ENCODE assay signal across 9 mouse cellular contexts in the genomic region with DNA sequence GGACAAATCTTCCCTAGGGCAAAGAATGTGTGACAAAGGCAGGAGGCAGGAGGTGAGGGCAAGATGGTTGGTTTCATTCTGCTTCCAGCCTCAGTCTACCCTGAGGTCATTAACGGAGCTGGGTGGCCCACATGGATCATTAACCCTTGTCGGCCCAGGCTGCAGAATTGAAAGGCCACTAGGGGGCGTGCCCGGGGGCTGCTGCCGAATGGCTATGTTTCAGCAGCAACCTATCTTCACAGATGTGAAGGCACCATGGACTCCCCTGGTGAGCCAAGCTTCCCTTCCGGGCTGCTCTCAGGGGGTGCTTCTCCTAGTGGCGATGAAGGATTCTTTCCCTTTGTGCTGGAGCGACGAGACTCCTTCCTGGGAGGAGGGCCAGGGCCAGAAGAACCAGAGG. TPM values are rescaled to one million over a fixed set of nuclear protein-coding genes. Genes with fewer than 3 reads are reported as not detected.
DNase-seq lines count a peak whose midpoint lies in the region; ATAC-seq and TF ChIP-seq lines count a peak whose summit lies in the region.
"Had no signal": no experiment of that assay in that cellular context is flagged by ENCODE, and none has a peak within 500 bp of the region (broad histone marks: within the 10 kb centered on the region; RNA-seq: fewer than 3 reads in every experiment).

No protein-coding gene starts in this region.

- 2% methylated on average over 9 of the region's 9 CpGs for WGBS in cerebellum, adult 2 months
- 7% methylated on average over 9 of the region's 9 CpGs for WGBS in liver, adult 2 months
- WGBS in liver, embryonic 11.5 days: 2% methylated on average over 9 of the region's 9 CpGs
- 3% methylated on average over 9 of the region's 9 CpGs for WGBS in limb, embryonic 10.5 days
- WGBS in stomach, postnatal 0 days: under 1% methylated on average over 8 of the region's 9 CpGs
- 3% methylated on average over 9 of the region's 9 CpGs for WGBS in midbrain, embryonic 14.5 days

- no peak overlapping the region for H3K27ac ChIP-seq in cerebellum, adult 2 months (ENCODE audit: insufficient read depth, low read length)
- H3K27ac ChIP-seq in liver, adult 2 months (replicated peaks; ENCODE audit: insufficient read depth, low read depth, low read length): no peak overlapping the region
- H3K27ac ChIP-seq in liver, embryonic 11.5 days (ENCODE audit: low read depth, low read length): no peak overlapping the region
- no peak overlapping the region for H3K27ac ChIP-seq in limb, embryonic 10.5 days
- peak overlapping the region; percentile 86 for H3K27ac ChIP-seq in stomach, postnatal 0 days (replicated peaks)
- no peak overlapping the region for H3K27ac ChIP-seq in midbrain, embryonic 14.5 days (replicated peaks; ENCODE audit: low read depth, low read length)

- ATAC-seq in liver, embryonic 11.5 days (replicated peaks; ENCODE audit: low FRiP score): no peak
- no peak for ATAC-seq in stomach, postnatal 0 days (ENCODE audit: low FRiP score, low TSS enrichment)
- no peak for ATAC-seq in midbrain, embryonic 14.5 days (ENCODE audit: low FRiP score, low TSS enrichment)

- H3K9me3 ChIP-seq in liver, embryonic 11.5 days (ENCODE audit: control insufficient read depth, low read length): no peaks in the 10 kb centered on the region
- no peaks in the 10 kb centered on the region for H3K9me3 ChIP-seq in limb, embryonic 10.5 days (replicated peaks)
- H3K9me3 ChIP-seq in stomach, postnatal 0 days (ENCODE audit: control insufficient read depth, low read length): no peaks in the 10 kb centered on the region
- no peaks in the 10 kb centered on the region for H3K9me3 ChIP-seq in midbrain, embryonic 14.5 days (ENCODE audit: control insufficient read depth, low read length)

- TF ChIP-seq POLR2A in cerebellum, adult 2 months (IDR thresholded peaks at IDR 0.05; ENCODE audit: borderline replicate concordance, insufficient read depth, low read length): no peak
- no peak for TF ChIP-seq POLR2A in liver, adult 2 months (IDR thresholded peaks at IDR 0.05; ENCODE audit: extremely low read depth, insufficient read depth, low read length)

- no peaks in the 10 kb centered on the region; the same call in 1 of the 2 replicates for H3K27me3 ChIP-seq in cerebellum, adult 2 months (ENCODE audit: control insufficient read depth, insufficient read depth, low read length)
- 0 out of 2 replicates have a peak, but pooled peaks cover 4% of the 10 kb centered on the region for H3K27me3 ChIP-seq in liver, adult 2 months (ENCODE audit: control insufficient read depth, insufficient read depth, low read length)
- peaks cover 33% of the 10 kb centered on the region for H3K27me3 ChIP-seq in liver, embryonic 11.5 days (replicated peaks; ENCODE audit: control insufficient read depth, insufficient read depth, low read length)
- peaks cover 52% of the 10 kb centered on the region for H3K27me3 ChIP-seq in limb, embryonic 10.5 days (ENCODE audit: low read depth, poor library complexity, severe bottlenecking)
- H3K27me3 ChIP-seq in stomach, postnatal 0 days (ENCODE audit: control insufficient read depth, insufficient read depth, low read length): peaks cover 3% of the 10 kb centered on the region; the same call in 1 of the 2 replicates
- H3K27me3 ChIP-seq in midbrain, embryonic 14.5 days (ENCODE audit: control insufficient read depth, insufficient read depth, low read length): peaks cover 27% of the 10 kb centered on the region

- DNase-seq in cerebellum, adult 2 months: peak in 1 of 2 experiments; percentile 22
- no peak for DNase-seq in cerebellum, adult 11-12 months
- no peak for DNase-seq in liver, adult 2 months (ENCODE audit: extremely low read depth, low read depth, low spot score)
- no peak for DNase-seq in liver, embryonic 11.5 days (ENCODE audit: low spot score)
- DNase-seq in limb, embryonic 10.5 days (ENCODE audit: low spot score): peak; percentile 63
- peak; percentile 49 for DNase-seq in stomach, postnatal 0 days (ENCODE audit: low spot score)
- no peak for DNase-seq in gastrocnemius, postnatal 10 days
- DNase-seq in midbrain, embryonic 14.5 days: no peak

- peaks cover 4% of the 10 kb centered on the region; the same call in 1 of the 2 replicates for H3K4me1 ChIP-seq in cerebellum, adult 2 months (ENCODE audit: control insufficient read depth, insufficient read depth, low read length)
- no peaks in the 10 kb centered on the region for H3K4me1 ChIP-seq in liver, adult 2 months (ENCODE audit: control insufficient read depth, insufficient read depth, low read length)
- 0 out of 2 replicates have a peak, but pooled peaks cover 4% of the 10 kb centered on the region for H3K4me1 ChIP-seq in liver, embryonic 11.5 days (replicated peaks; ENCODE audit: control insufficient read depth, insufficient read depth, low read length)
- peaks cover 27% of the 10 kb centered on the region for H3K4me1 ChIP-seq in limb, embryonic 10.5 days
- H3K4me1 ChIP-seq in stomach, postnatal 0 days (replicated peaks; ENCODE audit: control insufficient read depth, insufficient read depth): 0 out of 2 replicates have a peak, but pooled peaks cover 2% of the 10 kb centered on the region
- H3K4me1 ChIP-seq in midbrain, embryonic 14.5 days (ENCODE audit: control insufficient read depth, insufficient read depth, low read length): no peaks in the 10 kb centered on the region

- H3K4me2 ChIP-seq in liver, embryonic 11.5 days: no peak overlapping the region
- H3K4me2 ChIP-seq in stomach, postnatal 0 days (replicated peaks; ENCODE audit: low read depth): peak overlapping the region; percentile 57
- H3K4me2 ChIP-seq in midbrain, embryonic 14.5 days (ENCODE audit: low read length): no peak overlapping the region

- H3K4me3 ChIP-seq in cerebellum, adult 2 months (replicated peaks; ENCODE audit: insufficient read depth, low read depth, low read length): no peak overlapping the region
- H3K4me3 ChIP-seq in liver, adult 2 months (ENCODE audit: insufficient read depth, low read depth, low read length): no peak overlapping the region
- no peak overlapping the region for H3K4me3 ChIP-seq in liver, embryonic 11.5 days (ENCODE audit: low read depth, low read length)
- H3K4me3 ChIP-seq in limb, embryonic 10.5 days: no peak overlapping the region
- H3K4me3 ChIP-seq in stomach, postnatal 0 days (ENCODE audit: low read depth, low read length): peak overlapping the region; percentile 49
- no peak overlapping the region for H3K4me3 ChIP-seq in midbrain, embryonic 14.5 days (replicated peaks; ENCODE audit: low read depth, low read length)

- no peaks in the 10 kb centered on the region for H3K79me2 ChIP-seq in liver, adult 2 months (ENCODE audit: control insufficient read depth, insufficient read depth, low read length)

- no peak for TF ChIP-seq EP300 in stomach, postnatal 0 days (optimal IDR thresholded peaks at IDR 0.05)

- TF ChIP-seq CTCF in cerebellum, adult 2 months (IDR thresholded peaks at IDR 0.05; ENCODE audit: borderline replicate concordance, insufficient read depth, low read depth, low read length): 0 out of 2 replicates have a peak, but pooled peaks have one; percentile 30
- peak; percentile 51 for TF ChIP-seq CTCF in liver, adult 2 months (IDR thresholded peaks at IDR 0.05; ENCODE audit: low read depth, low read length)
- peak; percentile 65 for TF ChIP-seq CTCF in stomach, postnatal 0 days (IDR thresholded peaks at IDR 0.05; ENCODE audit: low read depth)

- no peaks in the 10 kb centered on the region for H3K36me3 ChIP-seq in liver, adult 2 months (ENCODE audit: control insufficient read depth, insufficient read depth, low read length)
- no peaks in the 10 kb centered on the region for H3K36me3 ChIP-seq in liver, embryonic 11.5 days (ENCODE audit: control insufficient read depth, insufficient read depth, low read length)
- H3K36me3 ChIP-seq in limb, embryonic 10.5 days: peaks cover 5% of the 10 kb centered on the region
- H3K36me3 ChIP-seq in stomach, postnatal 0 days (ENCODE audit: control insufficient read depth, insufficient read depth, low read length): no peaks in the 10 kb centered on the region
- H3K36me3 ChIP-seq in midbrain, embryonic 14.5 days (ENCODE audit: control insufficient read depth, insufficient read depth, low read length): peaks cover 6% of the 10 kb centered on the region; the same call in 1 of the 2 replicates

- H3K9ac ChIP-seq in liver, adult 2 months (ENCODE audit: low read depth, low read length): no peak overlapping the region
- H3K9ac ChIP-seq in liver, embryonic 11.5 days (ENCODE audit: low read depth, low read length): no peak overlapping the region
- H3K9ac ChIP-seq in stomach, postnatal 0 days (ENCODE audit: low read length): no peak overlapping the region
- no peak overlapping the region for H3K9ac ChIP-seq in midbrain, embryonic 14.5 days (replicated peaks; ENCODE audit: low read length)

RNA-seq across cellular contexts. Expression of gene Bicdl2, which starts 1.2 kb away (rescaled TPM):
- polyA plus RNA-seq in cerebellum, adult 2 months (2012; rRNA removed): not detected in 2 replicates
- total RNA-seq in liver, adult 2 months (2014; rRNA removed): 0.09 TPM in 1 of 2 replicates, not detected in the other
- 0.05 TPM in 1 of 2 replicates, not detected in the other for polyA plus RNA-seq in liver, adult 2 months (2012; rRNA removed)
- polyA plus RNA-seq in liver, embryonic 11.5 days (2014; fragmentation: Nextera tagmentation; extraction: Ambion mirVana): 0.37 TPM in 1 of 2 replicates, not detected in the other
- polyA plus RNA-seq in limb, embryonic 10.5 days (2016; fragmentation: Nextera tagmentation; extraction: Ambion mirVana): 1.4 and 2.0 TPM in 2 replicates
- 50.9 and 58.2 TPM in 2 replicates for polyA plus RNA-seq in stomach, postnatal 0 days (2015; fragmentation: Nextera tagmentation; extraction: Ambion mirVana)
- not detected for total RNA-seq in gastrocnemius, postnatal 10 days (2021)
- 0.26 TPM in 1 of 2 replicates, not detected in the other for polyA plus RNA-seq in midbrain, embryonic 14.5 days (2014; fragmentation: Nextera tagmentation; extraction: Ambion mirVana)
- total RNA-seq: heart, postnatal 10 days had no signal

RNA-seq across cellular contexts. Expression of gene Hcfc1r1, which starts 11.9 kb away (rescaled TPM):
- polyA plus RNA-seq in cerebellum, adult 2 months (2012; rRNA removed): 173 and 179 TPM in 2 replicates
- total RNA-seq in liver, adult 2 months (2014; rRNA removed): 9.3 and 11.5 TPM in 2 replicates
- 142 and 189 TPM in 2 replicates for polyA plus RNA-seq in liver, adult 2 months (2012; rRNA removed)
- polyA plus RNA-seq in liver, embryonic 11.5 days (2014; fragmentation: Nextera tagmentation; extraction: Ambion mirVana): 36.5 and 36.6 TPM in 2 replicates
- 29.0 and 30.5 TPM in 2 replicates for polyA plus RNA-seq in limb, embryonic 10.5 days (2016; fragmentation: Nextera tagmentation; extraction: Ambion mirVana)
- polyA plus RNA-seq in stomach, postnatal 0 days (2015; fragmentation: Nextera tagmentation; extraction: Ambion mirVana): 183 and 186 TPM in 2 replicates
- 100 to 1,000 TPM; 273 to 283 TPM for total RNA-seq in gastrocnemius, postnatal 10 days (2021)
- polyA plus RNA-seq in midbrain, embryonic 14.5 days (2014; fragmentation: Nextera tagmentation; extraction: Ambion mirVana): 110 and 150 TPM in 2 replicates

RNA-seq across cellular contexts. Expression of gene Thoc6, which starts 12.2 kb away (rescaled TPM):
- polyA plus RNA-seq in cerebellum, adult 2 months (2012; rRNA removed): 16.1 and 17.1 TPM in 2 replicates
- total RNA-seq in liver, adult 2 months (2014; rRNA removed): 6.0 and 6.8 TPM in 2 replicates
- 10.2 and 10.3 TPM in 2 replicates for polyA plus RNA-seq in liver, adult 2 months (2012; rRNA removed)
- 48.9 and 50.7 TPM in 2 replicates for polyA plus RNA-seq in liver, embryonic 11.5 days (2014; fragmentation: Nextera tagmentation; extraction: Ambion mirVana)
- polyA plus RNA-seq in limb, embryonic 10.5 days (2016; fragmentation: Nextera tagmentation; extraction: Ambion mirVana): 70.4 and 71.1 TPM in 2 replicates
- 17.7 and 18.1 TPM in 2 replicates for polyA plus RNA-seq in stomach, postnatal 0 days (2015; fragmentation: Nextera tagmentation; extraction: Ambion mirVana)
- 10 to 100 TPM; 17.7 to 21.2 TPM for total RNA-seq in gastrocnemius, postnatal 10 days (2021)
- polyA plus RNA-seq in midbrain, embryonic 14.5 days (2014; fragmentation: Nextera tagmentation; extraction: Ambion mirVana): 43.9 and 44.9 TPM in 2 replicates

RNA-seq across cellular contexts. Expression of gene Tnfrsf12a, which starts 15.7 kb away (rescaled TPM):
- 29.1 and 31.3 TPM in 2 replicates for polyA plus RNA-seq in cerebellum, adult 2 months (2012; rRNA removed)
- 4.0 TPM in 2 replicates for total RNA-seq in liver, adult 2 months (2014; rRNA removed)
- 6.0 and 7.1 TPM in 2 replicates for polyA plus RNA-seq in liver, adult 2 months (2012; rRNA removed)
- polyA plus RNA-seq in liver, embryonic 11.5 days (2014; fragmentation: Nextera tagmentation; extraction: Ambion mirVana): 7.9 and 9.5 TPM in 2 replicates
- 5.2 and 5.6 TPM in 2 replicates for polyA plus RNA-seq in limb, embryonic 10.5 days (2016; fragmentation: Nextera tagmentation; extraction: Ambion mirVana)
- 33.5 and 33.7 TPM in 2 replicates for polyA plus RNA-seq in stomach, postnatal 0 days (2015; fragmentation: Nextera tagmentation; extraction: Ambion mirVana)
- total RNA-seq in gastrocnemius, postnatal 10 days (2021): 10 to 100 TPM; 33.4 to 51.3 TPM
- 1.2 and 1.9 TPM in 2 replicates for polyA plus RNA-seq in midbrain, embryonic 14.5 days (2014; fragmentation: Nextera tagmentation; extraction: Ambion mirVana)

RNA-seq across cellular contexts. Expression of gene Mmp25, which starts 16.4 kb away (rescaled TPM):
- polyA plus RNA-seq in cerebellum, adult 2 months (2012; rRNA removed): 0.23 and 0.25 TPM in 2 replicates
- under 0.01 TPM in 1 of 2 replicates, not detected in the other for total RNA-seq in liver, adult 2 months (2014; rRNA removed)
- 0.06 and 0.10 TPM in 2 replicates for polyA plus RNA-seq in liver, adult 2 months (2012; rRNA removed)
- 0.27 TPM in 1 of 2 replicates, not detected in the other for polyA plus RNA-seq in liver, embryonic 11.5 days (2014; fragmentation: Nextera tagmentation; extraction: Ambion mirVana)
- polyA plus RNA-seq in limb, embryonic 10.5 days (2016; fragmentation: Nextera tagmentation; extraction: Ambion mirVana): 0.84 and 1.1 TPM in 2 replicates
- 0.12 and 0.18 TPM in 2 replicates for polyA plus RNA-seq in stomach, postnatal 0 days (2015; fragmentation: Nextera tagmentation; extraction: Ambion mirVana)
- total RNA-seq in gastrocnemius, postnatal 10 days (2021): under 1 TPM; 0.35 to 0.43 TPM
- 0.38 and 1.1 TPM in 2 replicates for polyA plus RNA-seq in midbrain, embryonic 14.5 days (2014; fragmentation: Nextera tagmentation; extraction: Ambion mirVana)

Comparison
In these comparisons a context has a peak if more than half of its experiments do, and no peak if none do; other contexts are left out.
1. DNase-seq: peak in limb, embryonic 10.5 days (single experiment) and stomach, postnatal 0 days (single experiment); none in cerebellum, adult 11-12 months (single experiment), liver, adult 2 months (single experiment), liver, embryonic 11.5 days (single experiment), gastrocnemius, postnatal 10 days (single experiment) and midbrain, embryonic 14.5 days (single experiment).
2. RNA of gene Bicdl2, which starts 1.2 kb away (polyA plus RNA-seq): 50.9 to 58.2 TPM in stomach, postnatal 0 days; 1.4 to 2.0 TPM in limb, embryonic 10.5 days, 0.37 TPM in liver, embryonic 11.5 days, 0.26 TPM in midbrain, embryonic 14.5 days, 0.05 TPM in liver, adult 2 months and not detected in cerebellum, adult 2 months; every median in the first group is over 10 times any median in the second.
3. Peak in every context shown above with its lines, with median percentiles within 50 percentile points of each other: CTCF ChIP-seq.